Mouse (Mus musculus) forebrain, postnatal 0 days (tissue): ENCODE measurements around the gene Zfp874b. TPM values are rescaled to one million over a fixed set of nuclear protein-coding genes. Genes with fewer than 3 reads are reported as not detected.
"Not testable (repeated sequence)": the region's sequence is repeated elsewhere in the genome, so short reads cannot be mapped to it uniquely, and the experiment has no call there.

Experiments
- ATAC-seq: fragments of 200-750 bp; cut with Nextera tagmentation; 2 replicates; pipeline ENCODE4 v1.8.0; 2017; ENCODE audit warnings: mild to moderate bottlenecking, moderate library complexity
- DNase-seq: peaks from one replicate; pipeline ENCODE4 v3.0.0-alpha.2; 2015
- H3K27ac ChIP-seq: fragments of 300-500 bp; sonication (generic); 2 replicates; pipeline ENCODE4 v1.5.1; 2014; ENCODE audit warnings: low read depth, mild to moderate bottlenecking, antibody characterized with exemption, low read length, moderate library complexity, mixed read lengths
- H3K27me3 ChIP-seq: fragments of 300-500 bp; sonication (generic); 2 replicates; pipeline ENCODE4 v1.6.1; 2014; ENCODE audit warnings: mild to moderate bottlenecking, low read length, mixed read lengths; ENCODE audit not compliant: insufficient read depth
- H3K36me3 ChIP-seq: fragments of 300-500 bp; sonication (generic); 2 replicates; pipeline ENCODE4 v1.6.1; 2014; ENCODE audit warnings: mild to moderate bottlenecking, moderate library complexity; ENCODE audit not compliant: insufficient read depth
- H3K4me1 ChIP-seq: fragments of 300-500 bp; sonication (generic); 2 replicates; pipeline ENCODE4 v1.6.1; 2014; ENCODE audit warnings: antibody characterized with exemption; ENCODE audit not compliant: insufficient read depth
- H3K4me2 ChIP-seq: fragments of 300-500 bp; sonication (generic); 2 replicates; pipeline ENCODE4 v1.6.1; 2014; ENCODE audit warnings: low read depth, mild to moderate bottlenecking, moderate library complexity
- H3K4me3 ChIP-seq: fragments of 300-500 bp; sonication (generic); 2 replicates; pipeline ENCODE4 v1.5.1; 2014; ENCODE audit warnings: low read depth, low read length, mixed read lengths
- H3K9ac ChIP-seq: fragments of 300-500 bp; sonication (generic); 2 replicates; pipeline ENCODE4 v1.6.1; 2014; ENCODE audit warnings: mild to moderate bottlenecking
- H3K9me3 ChIP-seq: fragments of 300-500 bp; sonication (generic); 2 replicates; pipeline ENCODE4 v1.6.1; 2016; ENCODE audit warnings: low read length
- CTCF ChIP-seq: sonication (generic); IDR thresholded peaks from 2 replicates; pipeline ENCODE4 v1.5.1; 2016; ENCODE audit warnings: antibody characterized with exemption, control low read depth, low read depth
- WGBS: fragments of 180-500 bp; shearing (Covaris S2); extraction: QIAGEN DNeasy Blood & Tissue Kit; methylation state at CpG from one replicate; pipeline ENCODE4 v1.1.7; 2014; 5-methylcytosine and 5-hydroxymethylcytosine counted together
- polyA plus RNA-seq: library from polyadenylated mRNA; unstranded; fragments of >200 nt; fragmentation: Nextera tagmentation; extraction: Ambion mirVana; gene quantifications from 2 replicates; pipeline ENCODE4 v1.2.1, GENCODE M21; 2015
- total RNA-seq: library from RNA; depleted of rRNA; stranded (reverse); fragments of >200 nt; gene quantifications from 2 replicates; pipeline ENCODE4 v1.2.3, GENCODE M21; 2014

The Zfp874b gene
- total and polyA plus RNA-seq, 2 experiments from 2014 or later = 2.3 to 9.3 TPM

DNA sequence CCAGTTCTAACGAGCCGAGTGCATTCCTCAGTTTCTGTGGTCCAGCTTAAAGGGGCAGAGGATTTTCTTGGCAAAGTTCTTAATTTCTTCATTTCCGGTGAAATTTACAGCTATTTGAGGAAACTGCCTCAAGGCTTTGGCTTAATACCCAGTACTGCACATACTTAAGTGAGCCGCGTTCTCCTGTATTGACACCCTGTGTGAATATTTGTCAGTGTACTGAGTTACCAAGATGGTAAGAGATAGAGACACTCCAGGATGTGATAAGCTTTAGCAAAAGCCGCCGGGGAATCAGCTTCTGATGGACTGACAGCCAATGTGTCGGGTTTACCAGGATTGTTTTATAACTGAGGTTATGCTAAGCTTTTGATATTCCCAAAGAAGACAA lies 360 bp upstream of the Zfp874b start:
- Histone ChIP-seq H3K9me3 (no peaks in the 10 kb centered on the region), H3K4me1 (peaks cover 6% of the 10 kb centered on the region; the same call in 1 of the 2 replicates), H3K9ac (peak overlapping the region; percentile 55), H3K4me3 (peak overlapping the region; percentile 56), H3K27ac (peak overlapping the region; percentile 57), H3K4me2 (peak overlapping the region; percentile 58), H3K36me3 (peaks cover 4% of the 10 kb centered on the region; the same call in 1 of the 2 replicates), H3K27me3 (no peaks in the 10 kb centered on the region)
- ATAC-seq (peak; percentile 73), DNase-seq (no peak)
- no peak for TF ChIP-seq CTCF
- WGBS = 36% methylated on average over 8 of the region's 8 CpGs

DNA sequence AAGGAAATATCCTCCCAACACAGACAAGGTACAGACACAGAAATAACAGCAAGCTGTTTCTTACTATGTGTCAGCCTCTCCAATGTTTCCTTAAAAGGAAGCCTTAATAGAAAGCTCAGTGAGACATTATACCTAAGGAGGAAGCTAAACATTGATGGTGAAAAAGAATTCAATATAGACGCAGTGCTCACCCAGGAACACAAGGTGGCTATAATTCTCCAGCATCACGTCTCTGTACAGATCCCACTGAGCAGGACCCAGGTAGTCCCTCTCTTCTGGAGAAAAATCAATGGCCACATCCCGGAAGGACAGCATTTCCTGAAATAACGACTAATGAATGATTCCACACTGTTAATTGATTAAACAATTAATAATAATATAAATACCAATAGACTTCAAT lies 2.5 kb downstream of the Zfp874b start:
- H3K27ac ChIP-seq = no peak overlapping the region
- no peak overlapping the region for H3K9ac ChIP-seq
- H3K36me3 ChIP-seq = peaks cover 3% of the 10 kb centered on the region; the same call in 1 of the 2 replicates
- peaks cover 6% of the 10 kb centered on the region; the same call in 1 of the 2 replicates for H3K4me1 ChIP-seq
- TF ChIP-seq CTCF = no peak; the same call in 1 of the 2 replicates
- H3K4me2 ChIP-seq = no peak overlapping the region
- H3K4me3 ChIP-seq = no peak overlapping the region
- WGBS = 60% methylated on average over 4 of the region's 4 CpGs
- H3K27me3 ChIP-seq = no peaks in the 10 kb centered on the region
- DNase-seq (no peak), ATAC-seq (no peak)
- no peaks in the 10 kb centered on the region for H3K9me3 ChIP-seq

DNA sequence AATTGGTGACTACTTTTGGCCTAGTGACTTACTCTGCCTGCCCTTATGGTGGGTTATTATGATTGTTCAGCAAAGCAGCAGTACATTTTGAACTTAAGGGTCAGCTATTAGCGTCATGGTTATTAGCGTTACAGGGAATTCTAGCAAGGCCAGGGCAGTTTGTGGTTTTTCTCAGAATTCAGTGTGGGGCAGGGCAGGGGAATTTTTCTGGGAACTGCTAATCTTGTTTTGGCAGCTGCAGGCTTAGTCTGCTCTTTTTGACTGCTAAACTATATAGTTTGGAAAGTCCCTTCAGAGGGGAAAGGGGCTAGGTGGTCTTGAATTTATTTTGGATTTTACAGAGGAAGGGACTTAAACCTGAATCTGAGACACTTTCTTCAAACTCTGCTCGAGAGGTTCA lies 14.8 kb downstream of the Zfp874b start:
- no peak for TF ChIP-seq CTCF

DNA sequence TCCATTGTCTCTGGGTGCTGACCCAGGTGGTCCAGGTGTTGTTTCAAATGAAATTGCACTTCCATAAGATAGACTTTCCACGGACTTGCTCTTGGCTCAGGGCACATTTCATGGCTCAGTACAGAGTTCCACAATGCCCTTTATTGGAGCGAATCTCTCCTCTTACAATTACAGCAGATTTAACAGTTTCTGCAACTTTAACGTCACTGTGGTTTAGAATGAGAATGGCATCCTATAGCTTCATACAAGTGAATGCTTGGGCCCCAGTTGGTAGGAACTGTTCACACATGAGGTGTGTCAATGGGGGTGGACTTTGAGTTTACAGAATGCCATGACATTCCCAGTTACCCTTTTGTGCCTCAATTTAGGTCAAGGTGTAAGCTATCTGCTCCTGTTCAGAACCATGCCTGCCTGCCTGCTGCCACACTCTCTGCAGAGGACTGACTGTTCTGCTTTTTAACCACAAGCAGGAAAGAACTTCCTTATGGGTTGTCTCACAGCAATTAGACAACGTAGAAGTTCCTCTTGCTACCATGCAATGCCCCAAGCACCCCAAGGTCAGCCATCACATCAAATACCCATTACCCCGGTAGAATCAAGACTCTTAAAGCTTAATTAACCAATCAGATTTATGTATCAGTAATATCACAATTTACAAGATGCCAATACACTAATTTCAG lies 20.4 kb downstream of the Zfp874b start:
- not testable (repeated sequence) for H3K4me3 ChIP-seq, H3K4me2 ChIP-seq, H3K9ac ChIP-seq, H3K36me3 ChIP-seq, H3K9me3 ChIP-seq, H3K4me1 ChIP-seq, ATAC-seq, DNase-seq, H3K27me3 ChIP-seq, H3K27ac ChIP-seq
- 82% methylated on average over 3 of the region's 5 CpGs for WGBS

More for the DNA sequence above, 14.8 kb downstream of the Zfp874b start:
- DNase-seq = no peak
- WGBS = 92% methylated on average over 3 of the region's 3 CpGs
- Histone ChIP-seq H3K9ac (no peak overlapping the region), H3K4me1 (no peaks in the 10 kb centered on the region), H3K36me3 (peaks cover 25% of the 10 kb centered on the region), H3K27me3 (no peaks in the 10 kb centered on the region), H3K9me3 (no peaks in the 10 kb centered on the region), H3K27ac (no peak overlapping the region), H3K4me2 (no peak overlapping the region), H3K4me3 (no peak overlapping the region)
- no peak for ATAC-seq

DNA sequence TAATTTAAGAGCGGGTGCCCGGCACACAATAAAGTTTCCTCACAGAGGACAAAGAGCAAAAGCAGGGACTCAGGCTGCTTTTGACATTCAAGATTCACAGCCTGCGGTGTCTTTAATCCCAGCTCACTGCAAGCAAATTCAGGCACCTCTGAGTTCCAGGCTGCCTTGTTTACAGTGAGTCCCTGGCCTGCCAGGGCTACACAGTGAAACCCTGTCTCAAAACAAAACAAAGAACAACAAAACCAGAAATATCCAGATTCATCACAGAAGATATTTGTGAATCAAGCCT lies 32.1 kb downstream of the Zfp874b start:
- ATAC-seq (peak; percentile 15), DNase-seq (no peak)
- WGBS = 2% methylated on average over 3 of the region's 3 CpGs

DNA sequence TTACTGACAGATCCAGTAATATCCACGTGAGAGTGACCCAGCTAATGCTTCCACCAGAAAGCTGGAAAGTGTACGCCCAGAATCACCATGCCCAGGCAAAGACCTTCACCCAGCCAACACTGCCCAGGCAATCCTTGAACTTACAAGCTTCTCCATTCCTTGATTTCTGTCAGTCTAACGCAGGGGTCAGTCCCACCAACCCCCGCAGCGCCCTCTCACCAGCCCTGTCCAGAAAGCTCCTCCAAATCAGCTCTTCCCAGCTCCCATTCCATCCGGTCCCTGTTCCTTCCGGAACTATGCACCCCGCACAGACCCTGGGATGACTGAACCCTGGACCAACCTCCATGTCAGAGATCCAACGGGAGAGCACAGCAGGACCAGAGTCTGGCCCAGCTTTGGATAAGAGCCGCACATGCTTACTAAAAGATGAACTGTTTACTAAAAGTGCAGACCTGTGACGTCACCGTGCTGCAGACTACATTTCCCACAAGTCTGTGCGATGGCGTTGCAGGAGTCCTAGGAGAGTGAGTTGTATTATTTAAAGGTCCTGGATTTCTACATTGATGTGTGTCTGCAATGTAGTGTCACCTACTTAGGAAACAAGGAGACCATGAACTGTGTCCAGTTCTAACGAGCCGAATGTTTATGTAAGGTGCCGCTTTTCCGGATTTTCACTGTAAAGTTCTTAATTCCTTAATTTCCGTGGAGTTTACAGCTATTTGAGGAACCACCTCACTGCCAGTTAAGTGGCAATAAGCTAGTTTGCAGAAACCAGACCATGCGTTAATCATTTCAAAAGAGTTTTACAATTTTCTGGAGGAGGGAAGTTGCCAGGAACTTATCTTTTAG lies 32.7 kb downstream of the Zfp874b start, which contains the start of gene Zfp874a:
Gene Zfp874a, minus strand, starts transcription at position 453 of the 849 bp plus-strand sequence.
- H3K4me2 ChIP-seq = peak within 1 kb of the TSS; percentile 82

More for the DNA sequence above, 32.1 kb downstream of the Zfp874b start:
- no peaks in the 10 kb centered on the region; the same call in 1 of the 2 replicates for H3K4me1 ChIP-seq
- H3K4me2 ChIP-seq = peak overlapping the region; percentile 82
- 0 out of 2 replicates have a peak overlapping the region, but pooled peaks have one; percentile 56 for H3K9ac ChIP-seq
- no peak for TF ChIP-seq CTCF
- H3K4me3 ChIP-seq = peak overlapping the region; percentile 50
- no peak overlapping the region for H3K27ac ChIP-seq
- no peaks in the 10 kb centered on the region for H3K27me3 ChIP-seq
- H3K36me3 ChIP-seq = no peaks in the 10 kb centered on the region
- no peaks in the 10 kb centered on the region for H3K9me3 ChIP-seq

DNA sequence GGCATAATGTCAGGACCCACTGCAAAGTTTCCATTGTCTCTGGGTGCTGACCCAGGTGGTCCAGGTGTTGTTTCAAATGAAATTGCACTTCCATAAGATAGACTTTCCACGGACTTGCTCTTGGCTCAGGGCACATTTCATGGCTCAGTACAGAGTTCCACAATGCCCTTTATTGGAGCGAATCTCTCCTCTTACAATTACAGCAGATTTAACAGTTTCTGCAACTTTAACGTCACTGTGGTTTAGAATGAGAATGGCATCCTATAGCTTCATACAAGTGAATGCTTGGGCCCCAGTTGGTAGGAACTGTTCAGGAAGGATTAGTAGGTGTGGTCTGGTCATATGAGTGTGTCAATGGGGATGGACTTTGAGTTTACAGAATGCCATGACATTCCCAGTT lies 47.0 kb downstream of the Zfp874b start:
- H3K4me3 ChIP-seq, H3K27ac ChIP-seq, H3K4me2 ChIP-seq, DNase-seq, ATAC-seq, H3K9me3 ChIP-seq, H3K27me3 ChIP-seq, H3K9ac ChIP-seq, H3K36me3 ChIP-seq, H3K4me1 ChIP-seq: not testable (repeated sequence)
- 71% methylated on average over 1 of the region's 3 CpGs for WGBS

More for the DNA sequence above, 32.7 kb downstream of the Zfp874b start, which contains the start of gene Zfp874a:
- ATAC-seq (peak; percentile 98), DNase-seq (peak; percentile 90)
- Histone ChIP-seq H3K4me3 (peak within 1 kb of the TSS; percentile 50), H3K27ac (no peak within 1 kb of the TSS), H3K9me3 (no peaks in the 10 kb centered on the region), H3K36me3 (peaks cover 3% of the 10 kb centered on the region; the same call in 1 of the 2 replicates), H3K4me1 (no peaks in the 10 kb centered on the region; the same call in 1 of the 2 replicates), H3K9ac (peak within 1 kb of the TSS; percentile 56), H3K27me3 (no peaks in the 10 kb centered on the region)
- no peak for TF ChIP-seq CTCF
- WGBS = 2% methylated on average over 20 of the region's 20 CpGs
